Mouse (Mus musculus): Measurements from ENCODE around the gene AW011738. TPM values are rescaled to one million over a fixed set of nuclear protein-coding genes. Genes with fewer than 3 reads are reported as not detected.
A peak's percentile ranks its signal among the peaks of the same experiment; 100 is the strongest.

Gene AW011738
- polyA plus RNA-seq, 1 experiment from 2014 or later: 0.74 TPM

DNA sequence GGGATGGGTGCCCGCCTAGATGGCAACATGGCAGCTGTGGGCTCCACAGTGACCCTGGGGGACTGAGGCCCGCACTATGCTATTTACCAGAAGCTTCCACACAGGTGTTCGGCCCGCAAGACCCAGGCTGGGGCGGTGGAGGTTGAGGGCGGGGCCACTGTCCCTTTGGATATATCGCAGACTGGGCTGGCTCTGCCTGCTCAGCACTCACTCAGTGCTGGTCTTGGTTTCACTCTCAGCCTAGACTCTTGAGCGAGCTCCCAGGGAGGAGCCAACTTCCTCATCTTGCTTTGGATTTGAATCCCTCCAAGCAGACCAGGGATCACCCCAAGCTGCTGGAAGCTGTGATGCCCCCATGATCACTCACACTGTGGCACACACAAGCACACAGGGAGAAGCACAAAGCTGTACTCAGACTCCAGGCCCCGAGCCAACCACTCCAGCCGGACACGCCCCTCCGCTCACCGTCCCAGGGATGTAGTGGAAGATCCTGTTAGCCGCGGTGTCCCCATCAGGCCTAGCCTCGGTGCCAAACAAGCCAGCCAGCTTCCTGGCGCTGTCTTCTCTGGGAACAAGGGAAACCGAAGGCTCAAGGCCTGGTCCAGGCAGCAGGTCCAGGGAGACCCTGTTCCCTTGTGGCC lies 24.8 kb downstream of the AW011738 start:
- H3K9ac ChIP-seq (ENCODE audit: low read depth, low read length): no peak overlapping the region
- WGBS: 28% methylated on average over 18 of the region's 18 CpGs
- ATAC-seq (ENCODE audit: low read depth) (peak; percentile 58), DNase-seq (ENCODE audit: low spot score) (peak; percentile 57)
- H3K9me3 ChIP-seq (ENCODE audit: control insufficient read depth, low read length): no peaks in the 10 kb centered on the region
- H3K36me3 ChIP-seq (ENCODE audit: control insufficient read depth, insufficient read depth, low read length): peaks cover 38% of the 10 kb centered on the region
- no peaks in the 10 kb centered on the region for H3K27me3 ChIP-seq (replicated peaks; ENCODE audit: control insufficient read depth, insufficient read depth, low read length)
- 0 out of 2 replicates have a peak, but pooled peaks cover 3% of the 10 kb centered on the region for H3K4me1 ChIP-seq (ENCODE audit: control insufficient read depth, insufficient read depth, low read length)
- peak overlapping the region; percentile 24 for H3K4me2 ChIP-seq (ENCODE audit: low read depth, low read length)
- peak overlapping the region; percentile 0; the same call in 1 of the 2 replicates for H3K4me3 ChIP-seq (ENCODE audit: low read depth, low read length)
- H3K27ac ChIP-seq (replicated peaks; ENCODE audit: low read depth, low read length): no peak overlapping the region

DNA sequence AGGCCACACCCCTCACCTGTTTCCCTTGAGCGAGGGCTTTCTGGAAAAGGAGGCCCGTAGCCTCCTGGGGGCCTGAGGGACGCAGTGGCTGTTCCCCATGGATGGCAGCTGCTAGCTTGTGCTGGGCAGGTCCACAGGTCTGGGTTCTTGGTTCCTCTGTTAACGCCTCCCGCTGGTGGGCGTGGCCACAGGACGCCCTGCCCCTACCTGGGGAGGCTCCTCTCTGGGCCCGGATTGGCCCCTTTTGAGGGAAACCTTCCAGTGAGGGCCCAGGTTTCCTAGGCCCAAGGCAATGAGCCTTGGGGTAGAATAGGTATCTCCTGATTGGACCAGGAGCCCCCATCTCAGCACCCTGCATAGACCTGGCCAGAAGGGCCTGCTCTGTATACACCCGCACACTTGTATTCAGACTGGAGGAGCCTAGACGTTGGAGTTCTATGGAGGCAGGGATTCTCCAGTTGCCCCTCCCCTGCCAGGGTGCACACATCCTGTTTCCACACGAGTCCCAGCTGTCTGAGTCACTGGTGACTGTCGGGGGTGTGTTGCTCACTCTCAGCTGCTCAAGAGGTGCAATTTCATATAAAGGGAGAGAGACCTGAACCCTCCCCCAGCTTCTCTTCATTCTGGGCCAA lies 25.4 kb downstream of the AW011738 start:
- Histone ChIP-seq H3K9me3 (ENCODE audit: control insufficient read depth, low read length) (no peaks in the 10 kb centered on the region), H3K36me3 (ENCODE audit: control insufficient read depth, insufficient read depth, low read length) (peaks cover 44% of the 10 kb centered on the region), H3K4me2 (ENCODE audit: low read depth, low read length) (peak overlapping the region; percentile 24; the same call in 1 of the 2 replicates), H3K4me3 (ENCODE audit: low read depth, low read length) (peak overlapping the region; percentile 0; the same call in 1 of the 2 replicates), H3K4me1 (ENCODE audit: control insufficient read depth, insufficient read depth, low read length) (peaks cover 4% of the 10 kb centered on the region; the same call in 1 of the 2 replicates), H3K27ac (replicated peaks; ENCODE audit: low read depth, low read length) (no peak overlapping the region), H3K27me3 (replicated peaks; ENCODE audit: control insufficient read depth, insufficient read depth, low read length) (no peaks in the 10 kb centered on the region), H3K9ac (ENCODE audit: low read depth, low read length) (no peak overlapping the region)
- DNase-seq (ENCODE audit: low spot score): no peak
- ATAC-seq (ENCODE audit: low read depth): peak; percentile 42
- 16% methylated on average over 9 of the region's 12 CpGs for WGBS

DNA sequence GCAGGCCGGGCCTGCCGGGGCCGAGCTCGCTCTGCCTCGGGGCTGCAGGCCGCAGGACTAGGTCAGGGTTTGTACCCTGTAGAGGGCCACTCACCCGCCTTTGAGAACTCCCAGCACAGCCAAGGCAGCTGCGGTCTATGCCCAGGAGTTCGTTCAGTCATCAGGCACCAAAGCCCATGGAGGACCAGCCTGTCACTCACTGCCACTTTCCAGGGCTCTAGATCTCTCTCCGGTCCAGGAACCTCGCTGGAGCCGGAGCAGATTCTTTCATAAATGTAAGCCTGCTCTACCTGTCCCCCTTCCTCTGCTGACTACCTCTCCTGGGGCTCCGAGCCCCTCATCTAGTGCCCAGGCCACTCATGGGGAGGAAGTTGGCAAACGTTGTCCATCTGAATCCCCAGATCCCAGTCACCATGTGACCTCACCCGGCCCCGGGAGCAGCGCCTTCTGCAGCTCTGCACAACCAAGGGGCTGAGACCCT lies 31.0 kb downstream of the AW011738 start:
- peak overlapping the region; percentile 28; the same call in 1 of the 2 replicates for H3K27ac ChIP-seq (replicated peaks; ENCODE audit: low read depth, low read length)
- 3% methylated on average over 17 of the region's 17 CpGs for WGBS

DNA sequence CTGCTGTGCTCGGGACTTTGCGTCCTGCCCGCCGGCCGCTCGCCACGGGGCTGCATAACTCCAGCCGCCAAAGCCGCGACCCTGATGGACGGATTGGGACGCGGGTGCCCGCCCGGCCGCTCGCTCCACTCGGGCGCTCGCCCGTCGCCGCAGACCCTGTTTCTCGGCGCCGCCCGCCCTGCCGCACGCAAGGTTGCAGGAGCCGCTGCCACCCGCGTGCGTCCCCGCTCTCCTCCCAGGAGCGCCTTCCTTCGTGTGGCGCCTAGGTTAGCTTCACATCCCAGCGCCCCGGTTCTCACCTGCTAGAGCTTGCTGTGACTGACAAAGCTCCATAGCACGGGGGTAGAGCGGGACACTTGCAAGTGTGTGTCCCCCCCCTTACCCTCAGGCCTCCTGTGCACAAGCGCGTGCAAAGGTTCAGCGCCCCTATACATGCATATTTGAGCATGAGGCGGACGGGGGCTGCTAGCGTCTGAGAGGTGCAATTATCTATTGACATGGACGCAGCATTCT lies 31.7 kb downstream of the AW011738 start, which contains the start of gene Plekhn1:
Plekhn1 (minus strand) TSS at position 157 of the 513 bp plus-strand sequence.
- no peaks in the 10 kb centered on the region for H3K27me3 ChIP-seq (replicated peaks; ENCODE audit: control insufficient read depth, insufficient read depth, low read length)
- H3K9ac ChIP-seq (ENCODE audit: low read depth, low read length): peak within 1 kb of the TSS; percentile 79
- peak; percentile 86 for DNase-seq (ENCODE audit: low spot score)
- H3K4me2 ChIP-seq (ENCODE audit: low read depth, low read length): peak within 1 kb of the TSS; percentile 93
- peaks cover 4% of the 10 kb centered on the region; the same call in 1 of the 2 replicates for H3K4me1 ChIP-seq (ENCODE audit: control insufficient read depth, insufficient read depth, low read length)
- ATAC-seq (ENCODE audit: low read depth): peak; percentile 58
- H3K36me3 ChIP-seq (ENCODE audit: control insufficient read depth, insufficient read depth, low read length): peaks cover 59% of the 10 kb centered on the region
- H3K27ac ChIP-seq (replicated peaks; ENCODE audit: low read depth, low read length): peak within 1 kb of the TSS; percentile 90
- 2% methylated on average over 18 of the region's 48 CpGs for WGBS
- no peaks in the 10 kb centered on the region for H3K9me3 ChIP-seq (ENCODE audit: control insufficient read depth, low read length)
- H3K4me3 ChIP-seq (ENCODE audit: low read depth, low read length): peak within 1 kb of the TSS; percentile 91

More for the DNA sequence above, 31.0 kb downstream of the AW011738 start:
- DNase-seq (ENCODE audit: low spot score) (no peak), ATAC-seq (ENCODE audit: low read depth) (peak; percentile 13; the same call in 1 of the 2 replicates)
- Histone ChIP-seq H3K4me2 (ENCODE audit: low read depth, low read length) (peak overlapping the region; percentile 93), H3K36me3 (ENCODE audit: control insufficient read depth, insufficient read depth, low read length) (peaks cover 59% of the 10 kb centered on the region), H3K9ac (ENCODE audit: low read depth, low read length) (peak overlapping the region; percentile 79), H3K4me1 (ENCODE audit: control insufficient read depth, insufficient read depth, low read length) (peaks cover 4% of the 10 kb centered on the region; the same call in 1 of the 2 replicates), H3K9me3 (ENCODE audit: control insufficient read depth, low read length) (no peaks in the 10 kb centered on the region), H3K27me3 (replicated peaks; ENCODE audit: control insufficient read depth, insufficient read depth, low read length) (no peaks in the 10 kb centered on the region), H3K4me3 (ENCODE audit: low read depth, low read length) (peak overlapping the region; percentile 91)

DNA sequence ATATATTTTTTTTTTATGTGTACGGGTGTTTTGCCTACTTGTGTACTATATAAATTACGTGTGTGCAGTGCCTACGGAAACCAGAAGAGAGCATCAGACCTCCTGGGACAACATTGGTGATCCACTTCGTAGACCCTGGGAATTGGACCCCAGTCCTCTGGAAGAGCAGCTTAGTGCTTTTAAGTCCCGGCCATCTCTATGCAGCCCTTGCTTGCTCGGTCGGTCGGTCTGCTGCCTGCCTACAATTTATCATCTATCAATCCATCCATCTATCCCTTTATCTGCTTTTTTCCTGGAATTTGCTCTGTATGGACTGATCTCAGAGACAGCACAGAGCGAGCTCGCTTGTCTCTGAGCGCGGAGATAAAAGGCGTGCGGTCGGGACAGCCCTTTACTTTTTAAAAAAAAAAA lies 32.3 kb downstream of the AW011738 start:
- Histone ChIP-seq H3K4me2 (ENCODE audit: low read depth, low read length) (peak overlapping the region; percentile 93), H3K9me3 (ENCODE audit: control insufficient read depth, low read length) (no peaks in the 10 kb centered on the region), H3K4me1 (ENCODE audit: control insufficient read depth, insufficient read depth, low read length) (peaks cover 4% of the 10 kb centered on the region; the same call in 1 of the 2 replicates), H3K4me3 (ENCODE audit: low read depth, low read length) (peak overlapping the region; percentile 91), H3K36me3 (ENCODE audit: control insufficient read depth, insufficient read depth, low read length) (peaks cover 59% of the 10 kb centered on the region), H3K27me3 (replicated peaks; ENCODE audit: control insufficient read depth, insufficient read depth, low read length) (no peaks in the 10 kb centered on the region), H3K27ac (replicated peaks; ENCODE audit: low read depth, low read length) (peak overlapping the region; percentile 90; the same call in 1 of the 2 replicates), H3K9ac (ENCODE audit: low read depth, low read length) (peak overlapping the region; percentile 76)
- DNase-seq (ENCODE audit: low spot score) (peak; percentile 80), ATAC-seq (ENCODE audit: low read depth) (peak; percentile 15; the same call in 1 of the 2 replicates)
- under 1% methylated on average over 15 of the region's 15 CpGs for WGBS

DNA sequence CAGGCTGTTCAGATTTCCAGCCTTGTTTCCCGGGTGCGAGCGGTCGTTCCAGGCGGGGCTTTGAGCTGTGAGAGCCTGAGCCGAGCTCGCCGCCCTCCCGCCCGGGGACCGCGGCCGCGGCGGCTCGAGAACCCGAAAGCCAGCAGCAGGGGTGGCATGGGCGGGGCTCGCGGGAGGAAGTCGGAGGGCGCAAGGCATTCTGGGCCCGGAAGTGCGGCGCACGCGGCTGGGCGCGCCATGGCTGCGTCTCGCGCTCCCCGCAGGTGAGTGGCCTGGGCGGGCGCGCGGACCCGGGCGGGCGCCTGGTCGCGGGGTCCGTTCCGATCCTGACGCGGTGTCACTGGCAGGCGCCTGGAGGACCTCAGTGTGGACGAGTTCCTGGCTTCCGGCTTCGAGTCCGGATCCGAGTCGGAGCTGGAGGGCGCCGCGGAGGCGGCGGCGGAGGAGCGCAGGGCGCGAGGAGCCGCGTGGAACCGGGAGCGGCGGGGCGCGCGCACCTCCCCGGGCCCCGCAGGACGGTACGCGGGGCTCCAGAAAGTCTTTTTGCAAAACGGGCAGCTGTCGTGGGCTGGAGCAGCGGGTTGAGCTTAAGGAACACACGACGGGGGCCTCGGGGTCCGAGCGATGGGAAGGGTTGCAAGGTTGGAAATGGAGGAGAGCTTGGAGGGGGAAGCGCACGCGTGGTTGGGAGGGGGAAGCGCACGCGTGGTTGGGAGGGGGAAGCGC lies 32.9 kb downstream of the AW011738 start, which contains the start of gene Noc2l:
Noc2l (plus strand) TSS at position 203 of the 726 bp plus-strand sequence.
- Histone ChIP-seq H3K9me3 (ENCODE audit: control insufficient read depth, low read length) (no peaks in the 10 kb centered on the region), H3K4me1 (ENCODE audit: control insufficient read depth, insufficient read depth, low read length) (peaks cover 4% of the 10 kb centered on the region; the same call in 1 of the 2 replicates), H3K27me3 (replicated peaks; ENCODE audit: control insufficient read depth, insufficient read depth, low read length) (no peaks in the 10 kb centered on the region), H3K9ac (ENCODE audit: low read depth, low read length) (peak within 1 kb of the TSS; percentile 79), H3K36me3 (ENCODE audit: control insufficient read depth, insufficient read depth, low read length) (peaks cover 59% of the 10 kb centered on the region), H3K27ac (replicated peaks; ENCODE audit: low read depth, low read length) (peak within 1 kb of the TSS; percentile 90), H3K4me2 (ENCODE audit: low read depth, low read length) (peak within 1 kb of the TSS; percentile 93), H3K4me3 (ENCODE audit: low read depth, low read length) (peak within 1 kb of the TSS; percentile 91)
- 1% methylated on average over 57 of the region's 90 CpGs for WGBS
- ATAC-seq (ENCODE audit: low read depth) (peak; percentile 91), DNase-seq (ENCODE audit: low spot score) (peak; percentile 96)

DNA sequence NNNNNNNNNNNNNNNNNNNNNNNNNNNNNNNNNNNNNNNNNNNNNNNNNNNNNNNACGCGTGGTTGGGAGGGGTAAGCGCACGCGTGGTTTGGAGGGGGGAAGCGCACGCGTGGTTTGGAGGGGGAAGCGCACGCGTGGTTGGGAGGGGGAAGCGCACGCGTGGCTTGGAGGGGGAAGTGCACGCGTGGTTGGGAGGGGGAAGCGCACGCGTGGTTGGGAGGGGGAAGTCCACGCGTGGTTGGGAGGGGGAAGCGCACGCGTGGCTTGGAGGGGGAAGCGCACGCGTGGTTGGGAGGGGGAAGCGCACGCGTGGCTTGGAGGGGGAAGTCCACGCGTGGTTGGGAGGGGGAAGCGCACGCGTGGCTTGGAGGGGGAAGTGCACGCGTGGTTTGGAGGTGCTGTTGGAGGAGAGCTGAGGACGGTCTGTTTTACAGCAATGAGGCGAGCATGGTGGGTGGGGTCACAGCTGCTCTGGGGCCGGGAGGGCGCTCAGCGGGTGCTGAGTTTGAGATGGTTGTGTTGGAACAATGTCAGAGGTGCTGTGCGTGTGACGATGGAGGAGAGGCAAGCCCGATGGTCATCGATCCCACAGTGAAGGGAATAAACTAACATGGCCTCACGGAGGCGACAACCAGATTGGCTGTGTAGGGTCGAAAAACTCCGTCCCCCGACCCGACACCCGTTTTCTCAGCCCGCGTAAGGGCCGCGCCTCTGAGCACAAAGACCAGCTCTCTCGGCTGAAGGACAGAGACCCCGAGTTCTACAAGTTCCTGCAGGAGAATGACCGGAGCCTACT lies 33.7 kb downstream of the AW011738 start:
- peak overlapping the region; percentile 91 for H3K4me3 ChIP-seq (ENCODE audit: low read depth, low read length)
- WGBS: 28% methylated on average over 54 of the region's 60 CpGs
- no peaks in the 10 kb centered on the region for H3K27me3 ChIP-seq (replicated peaks; ENCODE audit: control insufficient read depth, insufficient read depth, low read length)
- H3K9ac ChIP-seq (ENCODE audit: low read depth, low read length): peak overlapping the region; percentile 76
- H3K36me3 ChIP-seq (ENCODE audit: control insufficient read depth, insufficient read depth, low read length): peaks cover 59% of the 10 kb centered on the region
- DNase-seq (ENCODE audit: low spot score): no peak
- H3K27ac ChIP-seq (replicated peaks; ENCODE audit: low read depth, low read length): peak overlapping the region; percentile 90
- H3K9me3 ChIP-seq (ENCODE audit: control insufficient read depth, low read length): no peaks in the 10 kb centered on the region
- H3K4me2 ChIP-seq (ENCODE audit: low read depth, low read length): peak overlapping the region; percentile 93
- ATAC-seq (ENCODE audit: low read depth): no peak
- H3K4me1 ChIP-seq (ENCODE audit: control insufficient read depth, insufficient read depth, low read length): peaks cover 4% of the 10 kb centered on the region; the same call in 1 of the 2 replicates
